Comparison of ENCODE assay signal across 27 mouse cellular contexts in genomic region chr1:62011712-62012111, GRCm38 (mm10).
"Had no signal": no experiment of that assay in that cellular context is flagged by ENCODE, and none has a peak within 500 bp of the region (broad histone marks: within the 10 kb centered on the region; RNA-seq: fewer than 3 reads in every experiment).

No protein-coding gene starts in this region.

- H3K27me3 ChIP-seq: heart, embryonic 13.5 days; heart, embryonic 15.5 days; hindbrain, embryonic 12.5 days; hindbrain, embryonic 15.5 days; kidney, embryonic 15.5 days; limb, embryonic 13.5 days; limb, embryonic 15.5 days; liver, embryonic 12.5 days had no signal

- H3K4me2 ChIP-seq: heart, embryonic 11.5 days; heart, embryonic 13.5 days; heart, embryonic 15.5 days; hindbrain, embryonic 12.5 days; hindbrain, embryonic 15.5 days; kidney, embryonic 15.5 days; limb, embryonic 13.5 days; limb, embryonic 15.5 days; liver, embryonic 12.5 days had no signal

- H3K4me3 ChIP-seq: heart, adult 2 months; heart, embryonic 13.5 days; heart, embryonic 15.5 days; hindbrain, embryonic 12.5 days; hindbrain, embryonic 15.5 days; kidney, embryonic 15.5 days; limb, embryonic 13.5 days; limb, embryonic 15.5 days; liver, embryonic 12.5 days had no signal

- H3K9me3 ChIP-seq: heart, embryonic 13.5 days; heart, embryonic 15.5 days; hindbrain, embryonic 12.5 days; hindbrain, embryonic 15.5 days; kidney, embryonic 15.5 days; limb, embryonic 13.5 days; limb, embryonic 15.5 days; liver, embryonic 12.5 days had no signal

- H3K36me3 ChIP-seq: heart, embryonic 13.5 days; heart, embryonic 15.5 days; hindbrain, embryonic 12.5 days; hindbrain, embryonic 15.5 days; kidney, embryonic 15.5 days; limb, embryonic 13.5 days; limb, embryonic 15.5 days; liver, embryonic 12.5 days had no signal

- H3K4me1 ChIP-seq: heart, embryonic 13.5 days; heart, embryonic 15.5 days; hindbrain, embryonic 15.5 days; kidney, embryonic 15.5 days; limb, embryonic 15.5 days; liver, embryonic 12.5 days had no signal

- ATAC-seq: hindbrain, postnatal 0 days; intestine, embryonic 16.5 days; liver, embryonic 12.5 days had no signal

- H3K27ac ChIP-seq: heart, adult 2 months; heart, embryonic 13.5 days; heart, embryonic 15.5 days; hindbrain, embryonic 12.5 days; hindbrain, embryonic 15.5 days; hindbrain, postnatal 0 days; kidney, embryonic 15.5 days; kidney, postnatal 0 days; limb, embryonic 13.5 days; limb, embryonic 15.5 days; liver, embryonic 12.5 days; liver, embryonic 14.5 days had no signal

- H3K9ac ChIP-seq: heart, embryonic 13.5 days; heart, embryonic 15.5 days; hindbrain, embryonic 12.5 days; hindbrain, embryonic 15.5 days; kidney, embryonic 15.5 days; limb, embryonic 13.5 days; limb, embryonic 15.5 days; liver, embryonic 12.5 days; liver, embryonic 14.5 days had no signal

- DNase-seq: gastrocnemius, postnatal 14 days; gastrocnemius, postnatal 36 days; heart, adult 11 months; heart, adult 2 months; heart, postnatal 14 days; heart, postnatal 36 days; kidney, adult 11 months; kidney, adult 2 months; kidney, adult 9 months; kidney, postnatal 14 days; kidney, postnatal 36 days; layer of hippocampus, adult 9-11 months; layer of hippocampus, postnatal 36 days; left cerebral cortex, postnatal 4 days had no signal
